19 mouse cellular contexts compared by ENCODE assay signal in genomic region chr11:84412201-84412934, GRCm38 (mm10).
DNase-seq lines count a peak whose midpoint lies in the region; ATAC-seq and TF ChIP-seq lines count a peak whose summit lies in the region.
"Had no signal": no experiment of that assay in that cellular context is flagged by ENCODE, and none has a peak within 500 bp of the region (broad histone marks: within the 10 kb centered on the region; RNA-seq: fewer than 3 reads in every experiment).

No protein-coding gene starts in this region.

- no peak for TF ChIP-seq EP300 in liver, embryonic 14.5 days (IDR thresholded peaks at IDR 0.05; ENCODE audit: low read depth)

- DNase-seq in cerebellum, adult 11-12 months: peak; percentile 6
- no peak for DNase-seq in cerebellum, postnatal 4 days (ENCODE audit: low spot score in 2 of 2)
- DNase-seq in midbrain, embryonic 10.5 days (ENCODE audit: low spot score): no peak
- DNase-seq in midbrain, embryonic 11.5 days (ENCODE audit: low spot score, missing footprints): no peak
- no peak for DNase-seq in liver, embryonic 14.5 days (ENCODE audit: low read depth in 3 of 3, low spot score in 3 of 3)
- DNase-seq in adrenal gland, postnatal 4 days (ENCODE audit: low spot score in 2 of 2): no peak
- no peak for DNase-seq in lung, postnatal 14 days
- DNase-seq in thymus, postnatal 0 days (ENCODE audit: low spot score): no peak
- DNase-seq: adrenal gland, postnatal 25 days; cerebellum, adult 18-20 months; gastrocnemius, postnatal 36 days; kidney, adult 11 months; kidney, postnatal 36 days; layer of hippocampus, postnatal 36 days; retina, postnatal 1 day; spleen, adult 18-20 months had no signal

- peaks cover 32% of the 10 kb centered on the region for H3K4me1 ChIP-seq in midbrain, embryonic 10.5 days
- peaks cover 7% of the 10 kb centered on the region for H3K4me1 ChIP-seq in midbrain, embryonic 11.5 days (ENCODE audit: control insufficient read depth, insufficient read depth, low read length)
- H3K4me1 ChIP-seq in liver, embryonic 14.5 days (replicated peaks; ENCODE audit: control insufficient read depth in 2 of 2, insufficient read depth in 2 of 2, low read length in 1 of 2): peaks cover 40 to 55% of the 10 kb centered on the region in 2 experiments
- H3K4me1 ChIP-seq: limb, embryonic 15.5 days had no signal

- no peak overlapping the region for H3K4me3 ChIP-seq in midbrain, embryonic 10.5 days
- H3K4me3 ChIP-seq in midbrain, embryonic 11.5 days (ENCODE audit: low read depth, low read length): no peak overlapping the region
- no peak overlapping the region for H3K4me3 ChIP-seq in liver, embryonic 14.5 days (ENCODE audit: insufficient read depth in 1 of 2, low read depth in 2 of 2, low read length in 2 of 2)
- H3K4me3 ChIP-seq: embryonic facial prominence, embryonic 12.5 days; limb, embryonic 15.5 days had no signal

- no peak overlapping the region for H3K4me2 ChIP-seq in midbrain, embryonic 11.5 days
- peak overlapping the region; percentile 25 for H3K4me2 ChIP-seq in liver, embryonic 14.5 days (ENCODE audit: low read depth)
- H3K4me2 ChIP-seq: embryonic facial prominence, embryonic 12.5 days; limb, embryonic 15.5 days had no signal

- ATAC-seq in midbrain, embryonic 11.5 days (ENCODE audit: low FRiP score): no peak
- no peak for ATAC-seq in liver, embryonic 14.5 days (ENCODE audit: insufficient read depth)
- ATAC-seq: forebrain, embryonic 16.5 days had no signal

- no peaks in the 10 kb centered on the region for H3K27me3 ChIP-seq in midbrain, embryonic 10.5 days (ENCODE audit: low read depth, poor library complexity, severe bottlenecking)
- no peaks in the 10 kb centered on the region for H3K27me3 ChIP-seq in midbrain, embryonic 11.5 days (ENCODE audit: control insufficient read depth, insufficient read depth, low read length)
- H3K27me3 ChIP-seq in liver, embryonic 14.5 days (ENCODE audit: control insufficient read depth, insufficient read depth, low read length): no peaks in the 10 kb centered on the region
- H3K27me3 ChIP-seq: embryonic facial prominence, embryonic 12.5 days; limb, embryonic 15.5 days had no signal

- no peaks in the 10 kb centered on the region for H3K36me3 ChIP-seq in midbrain, embryonic 10.5 days
- no peaks in the 10 kb centered on the region for H3K36me3 ChIP-seq in midbrain, embryonic 11.5 days (ENCODE audit: control insufficient read depth, insufficient read depth, low read length)
- no peaks in the 10 kb centered on the region for H3K36me3 ChIP-seq in liver, embryonic 14.5 days (replicated peaks; ENCODE audit: control insufficient read depth, insufficient read depth, low read depth)
- H3K36me3 ChIP-seq: embryonic facial prominence, embryonic 12.5 days; limb, embryonic 15.5 days had no signal

- peak overlapping the region; percentile 52 for H3K27ac ChIP-seq in midbrain, embryonic 10.5 days (replicated peaks)
- H3K27ac ChIP-seq in midbrain, embryonic 11.5 days (ENCODE audit: low read depth, low read length): no peak overlapping the region
- peak overlapping the region; percentile 56 for H3K27ac ChIP-seq in liver, embryonic 14.5 days
- H3K27ac ChIP-seq: embryonic facial prominence, embryonic 12.5 days; limb, embryonic 15.5 days had no signal

- no peak overlapping the region for H3K9ac ChIP-seq in midbrain, embryonic 11.5 days (ENCODE audit: low read length)
- H3K9ac ChIP-seq in liver, embryonic 14.5 days (replicated peaks): peak overlapping the region; percentile 14; the same call in 1 of the 2 replicates
- H3K9ac ChIP-seq: embryonic facial prominence, embryonic 12.5 days; limb, embryonic 15.5 days had no signal

- WGBS in midbrain, embryonic 10.5 days: 74% methylated on average over 12 of the region's 12 CpGs
- 74% methylated on average over 12 of the region's 12 CpGs for WGBS in midbrain, embryonic 11.5 days
- 66% methylated on average over 12 of the region's 12 CpGs for WGBS in liver, embryonic 14.5 days (ENCODE audit: insufficient replicate concordance)

- H3K9me3 ChIP-seq in midbrain, embryonic 10.5 days (replicated peaks): no peaks in the 10 kb centered on the region
- no peaks in the 10 kb centered on the region for H3K9me3 ChIP-seq in midbrain, embryonic 11.5 days (ENCODE audit: control insufficient read depth, low read length)
- no peaks in the 10 kb centered on the region for H3K9me3 ChIP-seq in liver, embryonic 14.5 days (ENCODE audit: control insufficient read depth, low read length)
- H3K9me3 ChIP-seq: embryonic facial prominence, embryonic 12.5 days; limb, embryonic 15.5 days had no signal

- TF ChIP-seq CTCF in liver, embryonic 14.5 days (IDR thresholded peaks at IDR 0.05; ENCODE audit: low read depth): no peak
